Mouse (Mus musculus) liver, embryonic 14.5 days (tissue): ENCODE measurements at regions not wholly inside any gene's neighbourhood (a gene's known extent, or its start where the extent isn't known, plus 50 kb on each side); places are given as distances from the start of the nearest gene placed in this dataset.

Experiments used
- ATAC-seq: fragments of 200-750 bp; cut with Nextera tagmentation; 2 replicates; pipeline ENCODE4 v1.8.0; 2017; ENCODE audit warnings: moderate number of reproducible peaks, mild to moderate bottlenecking, moderate library complexity; ENCODE audit not compliant: insufficient read depth
- DNase-seq, 3 experiments: peaks; one replicate each; pipeline ENCODE4 v3.0.0-alpha.2; 2012 to 2013; ENCODE audit warnings: low read depth in 3 of 3, low spot score in 3 of 3
- H3K27ac ChIP-seq: fragments of 300-500 bp; sonication (generic); 2 replicates; pipeline ENCODE4 v1.5.1; 2014; ENCODE audit warnings: moderate library complexity, mild to moderate bottlenecking, control low read depth, inconsistent platforms
- H3K27me3 ChIP-seq: fragments of 300-500 bp; sonication (generic); 2 replicates; pipeline ENCODE4 v1.6.1; 2014; ENCODE audit warnings: mild to moderate bottlenecking, low read length, moderate library complexity; ENCODE audit not compliant: control insufficient read depth, insufficient read depth
- H3K36me3 ChIP-seq: fragments of 300-500 bp; sonication (generic); replicated peaks from 2 replicates; pipeline ENCODE4 v1.6.1; 2014; ENCODE audit warnings: low read depth; ENCODE audit not compliant: control insufficient read depth, insufficient read depth
- H3K4me1 ChIP-seq, 2 experiments: fragments of 200-500 bp in 1 of 2; fragments of 300-500 bp in 1 of 2; sonication (generic) in 1 of 2; replicated peaks; 2 replicates each; pipeline ENCODE4 v1.6.1; 2012 to 2014; ENCODE audit warnings: antibody characterized with exemption in 1 of 2, inconsistent platforms in 1 of 2, low read length in 1 of 2; ENCODE audit not compliant: control insufficient read depth in 2 of 2, insufficient read depth in 2 of 2
- H3K4me2 ChIP-seq: fragments of 300-500 bp; sonication (generic); 2 replicates; pipeline ENCODE4 v1.6.1; 2014; ENCODE audit warnings: low read depth, mild to moderate bottlenecking, control low read depth, moderate library complexity
- H3K4me3 ChIP-seq, 2 experiments: fragments of 200-500 bp in 1 of 2; fragments of 300-500 bp in 1 of 2; sonication (generic) in 1 of 2; 2 replicates each; pipeline ENCODE4 v1.5.1; 2012 to 2014; ENCODE audit warnings: low read depth in 2 of 2, low read length in 2 of 2, mild to moderate bottlenecking in 2 of 2, control low read depth in 1 of 2, inconsistent platforms in 1 of 2, moderate library complexity in 1 of 2; ENCODE audit not compliant: insufficient read depth in 1 of 2
- H3K9ac ChIP-seq: fragments of 300-500 bp; sonication (generic); replicated peaks from 2 replicates; pipeline ENCODE4 v1.6.1; 2014; ENCODE audit warnings: mild to moderate bottlenecking, control low read depth, moderate library complexity
- H3K9me3 ChIP-seq: fragments of 300-500 bp; sonication (generic); 2 replicates; pipeline ENCODE4 v1.6.1; 2016; ENCODE audit warnings: low read length, mixed read lengths; ENCODE audit not compliant: control insufficient read depth
- CTCF ChIP-seq: IDR thresholded peaks from 2 replicates; pipeline ENCODE4 v1.5.1; 2016; ENCODE audit warnings: antibody characterized with exemption, low read depth, control low read depth
- EP300 ChIP-seq: IDR thresholded peaks from 2 replicates; pipeline ENCODE4 v1.6.1; 2016; ENCODE audit warnings: antibody characterized with exemption, low read depth
- WGBS: fragments of 180-500 bp; shearing (Covaris S2); extraction: QIAGEN DNeasy Blood & Tissue Kit; methylation state at CpG from one replicate; pipeline ENCODE4 v1.1.7; 2014; ENCODE audit not compliant: insufficient replicate concordance; 5-methylcytosine and 5-hydroxymethylcytosine counted together

DNA sequence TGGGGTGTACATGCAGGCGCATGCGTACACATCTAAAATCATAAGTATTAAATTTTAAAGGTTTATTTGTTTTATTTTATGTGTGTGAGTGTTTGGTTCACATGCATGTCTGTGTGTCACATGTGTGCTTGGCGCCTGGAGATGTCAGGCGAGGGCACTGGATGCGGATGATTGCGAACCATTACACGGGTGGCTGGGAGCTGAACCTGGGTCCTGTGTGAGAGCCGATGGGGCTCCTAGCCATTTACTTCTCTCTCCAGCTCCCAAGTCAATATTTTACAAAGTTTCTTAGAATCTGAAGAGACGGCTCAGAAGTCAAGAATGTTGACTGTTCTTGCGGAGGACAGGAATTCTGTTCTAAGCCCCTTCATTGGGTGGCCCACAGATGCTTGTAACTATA is 65.4 kb upstream of the Psmd7 start:
- Histone ChIP-seq H3K9ac (no peak overlapping the region), H3K9me3 (no peaks in the 10 kb centered on the region), H3K4me2 (no peak overlapping the region), H3K4me3 (no peak overlapping the region), H3K27ac (no peak overlapping the region), H3K27me3 (no peaks in the 10 kb centered on the region), H3K4me1 (no peaks in the 10 kb centered on the region), H3K36me3 (no peaks in the 10 kb centered on the region)
- 81% methylated on average over 10 of the region's 10 CpGs for WGBS
- ATAC-seq: no peak
- DNase-seq: no peak
- TF ChIP-seq CTCF (no peak), EP300 (no peak)

DNA sequence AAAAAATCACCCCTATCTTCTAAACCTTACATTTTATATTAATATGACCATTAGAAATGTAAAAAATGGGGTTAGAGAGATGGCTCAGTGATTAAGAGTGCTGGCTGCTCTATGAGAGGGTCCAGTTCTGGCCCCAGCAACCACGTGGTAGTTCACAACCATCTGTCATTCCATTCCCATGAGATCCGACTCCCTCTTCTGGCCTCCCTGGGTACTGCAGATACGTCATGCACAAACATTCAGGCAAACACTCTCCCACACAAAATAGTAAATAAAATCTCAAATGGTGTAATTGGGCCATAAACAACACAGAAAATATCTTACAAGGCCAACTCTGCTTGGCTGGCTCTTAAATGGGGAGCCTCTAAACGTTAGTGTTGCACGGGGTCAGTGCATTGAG is 68.4 kb upstream of the Psmd7 start:
- Histone ChIP-seq H3K4me2 (no peak overlapping the region), H3K4me3 (no peak overlapping the region), H3K9ac (no peak overlapping the region), H3K4me1 (no peaks in the 10 kb centered on the region), H3K36me3 (no peaks in the 10 kb centered on the region), H3K9me3 (no peaks in the 10 kb centered on the region), H3K27ac (no peak overlapping the region), H3K27me3 (no peaks in the 10 kb centered on the region)
- 64% methylated on average over 5 of the region's 5 CpGs for WGBS
- DNase-seq (no peak), ATAC-seq (no peak)
- TF ChIP-seq EP300 (no peak), CTCF (peak; percentile 62)

GRCm38 (mm10) chr8:107657741-107658140 is 69.5 kb upstream of the Psmd7 start:
- no peaks in the 10 kb centered on the region for H3K9me3 ChIP-seq
- 62% methylated on average over 4 of the region's 4 CpGs for WGBS
- DNase-seq: no peak
- no peaks in the 10 kb centered on the region for H3K4me1 ChIP-seq
- no peaks in the 10 kb centered on the region for H3K27me3 ChIP-seq
- no peak overlapping the region for H3K4me3 ChIP-seq
- no peak overlapping the region for H3K4me2 ChIP-seq
- TF ChIP-seq CTCF (no peak), EP300 (no peak)
- H3K9ac ChIP-seq: no peak overlapping the region
- no peak for ATAC-seq
- H3K36me3 ChIP-seq: no peaks in the 10 kb centered on the region
- H3K27ac ChIP-seq: no peak overlapping the region

- Histone ChIP-seq H3K4me1 (no peaks in the 10 kb centered on the region), H3K9me3 (no peaks in the 10 kb centered on the region), H3K36me3 (no peaks in the 10 kb centered on the region), H3K27ac (no peak overlapping the region), H3K4me2 (no peak overlapping the region), H3K4me3 (no peak overlapping the region), H3K27me3 (no peaks in the 10 kb centered on the region), H3K9ac (no peak overlapping the region)
- ATAC-seq (no peak), DNase-seq (no peak)
- 68% methylated on average over 6 of the region's 6 CpGs for whole genome bisulfite sequencing
- TF ChIP-seq EP300: no peak
- no peak for TF ChIP-seq CTCF
Measured at GRCm38 (mm10) chr8:107658386-107658785, 70.1 kb upstream of the Psmd7 start.

GRCm38 (mm10) chr8:107660624-107661023 is 72.4 kb upstream of the Psmd7 start:
- no peak overlapping the region for H3K4me3 ChIP-seq
- TF ChIP-seq CTCF (no peak), EP300 (no peak)
- WGBS: 65% methylated on average over 6 of the region's 6 CpGs

More at GRCm38 (mm10) chr8:107660624-107661023, 72.4 kb upstream of the Psmd7 start:
- DNase-seq: no peak
- no peak overlapping the region for H3K27ac ChIP-seq
- H3K36me3 ChIP-seq: no peaks in the 10 kb centered on the region
- H3K27me3 ChIP-seq: no peaks in the 10 kb centered on the region
- no peaks in the 10 kb centered on the region for H3K4me1 ChIP-seq
- ATAC-seq: no peak
- H3K4me2 ChIP-seq: no peak overlapping the region
- H3K9me3 ChIP-seq: no peaks in the 10 kb centered on the region
- H3K9ac ChIP-seq: no peak overlapping the region
